Mouse (Mus musculus): ENCODE measurements around the gene Vps9d1. TPM values are rescaled to one million over a fixed set of nuclear protein-coding genes. Genes with fewer than 3 reads are reported as not detected.
"Not testable (repeated sequence)": the region's sequence is repeated elsewhere in the genome, so short reads cannot be mapped to it uniquely, and the experiment has no call there.

Vps9d1 gene
- polyA plus RNA-seq, 1 experiment from 2014 or later, result 4.5 TPM

DNA sequence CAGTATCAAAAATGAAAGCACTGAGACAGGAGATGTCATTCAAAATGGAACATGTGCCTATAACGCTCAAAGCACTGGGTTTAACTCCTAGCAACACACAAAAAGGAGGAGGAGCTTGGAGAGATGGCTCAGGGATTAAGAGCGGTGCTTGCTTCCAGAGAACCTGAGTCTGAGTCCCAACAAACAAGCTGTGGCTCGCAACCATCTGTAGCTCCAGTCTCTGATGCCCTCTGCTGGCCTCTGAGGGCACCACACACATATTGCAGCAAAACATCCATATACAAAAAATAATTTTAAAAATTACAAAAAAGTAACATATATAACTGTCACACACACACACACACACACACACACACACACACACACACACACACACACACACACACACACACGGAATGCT lies 36.0 kb upstream of the Vps9d1 start:
- DNase-seq (peak; percentile 64), ATAC-seq (peak; percentile 41; the same call in 1 of the 2 replicates)
- no peaks in the 10 kb centered on the region for H3K9me3 ChIP-seq (ENCODE audit: low read length)
- no peak overlapping the region for H3K27ac ChIP-seq (ENCODE audit: low read depth)
- H3K36me3 ChIP-seq (replicated peaks; ENCODE audit: insufficient read depth, low read length), result peaks cover 16% of the 10 kb centered on the region; the same call in 1 of the 2 replicates
- no peaks in the 10 kb centered on the region for H3K27me3 ChIP-seq (ENCODE audit: insufficient read depth, low read length)
- H3K9ac ChIP-seq (replicated peaks), result no peak overlapping the region
- WGBS (ENCODE audit: insufficient replicate concordance), result 78% methylated on average over 4 of the region's 4 CpGs
- no peak overlapping the region for H3K4me3 ChIP-seq (ENCODE audit: low read depth, low read length)
- no peaks in the 10 kb centered on the region for H3K4me1 ChIP-seq (ENCODE audit: insufficient read depth)
- TF ChIP-seq EP300 (IDR thresholded peaks at IDR 0.05; ENCODE audit: low read depth) (no peak), CTCF (IDR thresholded peaks at IDR 0.05; ENCODE audit: low read depth) (peak; percentile 75)
- H3K4me2 ChIP-seq (ENCODE audit: low read depth, low read length), result no peak overlapping the region

DNA sequence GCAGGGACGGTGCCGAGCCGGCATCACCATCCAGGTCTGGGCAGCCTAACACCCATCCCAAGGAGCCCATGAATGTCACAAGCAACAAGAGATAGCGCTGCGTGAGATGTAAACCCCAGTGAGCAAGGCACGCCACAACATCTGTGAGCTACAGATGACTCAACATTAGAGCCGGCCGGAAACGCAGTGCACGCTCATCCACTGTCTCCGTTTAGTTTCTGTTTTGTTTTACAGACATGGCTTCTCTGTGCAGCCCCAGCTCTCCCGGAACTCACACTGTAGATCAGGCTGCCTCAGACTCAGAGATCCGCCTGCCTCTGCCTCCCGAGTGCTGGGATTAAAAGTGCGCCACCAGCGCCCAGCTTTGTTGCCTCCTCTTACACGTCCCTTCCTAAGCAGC lies 33.2 kb upstream of the Vps9d1 start:
- no peak for DNase-seq
- Histone ChIP-seq H3K4me2 (ENCODE audit: low read depth, low read length) (no peak overlapping the region), H3K36me3 (replicated peaks; ENCODE audit: insufficient read depth, low read length) (peaks cover 13% of the 10 kb centered on the region; the same call in 1 of the 2 replicates), H3K9me3 (ENCODE audit: low read length) (no peaks in the 10 kb centered on the region), H3K4me1 (ENCODE audit: insufficient read depth) (no peaks in the 10 kb centered on the region), H3K27ac (ENCODE audit: low read depth) (no peak overlapping the region), H3K9ac (replicated peaks) (no peak overlapping the region), H3K27me3 (ENCODE audit: insufficient read depth, low read length) (no peaks in the 10 kb centered on the region), H3K4me3 (ENCODE audit: low read depth, low read length) (no peak overlapping the region)
- ATAC-seq, result no peak
- TF ChIP-seq CTCF (IDR thresholded peaks at IDR 0.05; ENCODE audit: low read depth) (no peak), EP300 (IDR thresholded peaks at IDR 0.05; ENCODE audit: low read depth) (no peak)
- WGBS (ENCODE audit: insufficient replicate concordance), result 89% methylated on average over 17 of the region's 17 CpGs

- Histone ChIP-seq H3K9ac (replicated peaks) (no peak overlapping the region), H3K4me1 (ENCODE audit: insufficient read depth) (no peaks in the 10 kb centered on the region), H3K27me3 (ENCODE audit: insufficient read depth, low read length) (no peaks in the 10 kb centered on the region), H3K27ac (ENCODE audit: low read depth) (no peak overlapping the region), H3K9me3 (ENCODE audit: low read length) (no peaks in the 10 kb centered on the region), H3K36me3 (replicated peaks; ENCODE audit: insufficient read depth, low read length) (peaks cover 15% of the 10 kb centered on the region), H3K4me3 (ENCODE audit: low read depth, low read length) (no peak overlapping the region), H3K4me2 (ENCODE audit: low read depth, low read length) (no peak overlapping the region)
- WGBS (ENCODE audit: insufficient replicate concordance), result 85% methylated on average over 5 of the region's 5 CpGs
- ATAC-seq (no peak), DNase-seq (no peak)
- TF ChIP-seq CTCF (IDR thresholded peaks at IDR 0.05; ENCODE audit: low read depth) (no peak), EP300 (IDR thresholded peaks at IDR 0.05; ENCODE audit: low read depth) (no peak)
These were observed 30.3 kb upstream of the Vps9d1 start for GRCm38 (mm10) chr8:123284493-123284892.

DNA sequence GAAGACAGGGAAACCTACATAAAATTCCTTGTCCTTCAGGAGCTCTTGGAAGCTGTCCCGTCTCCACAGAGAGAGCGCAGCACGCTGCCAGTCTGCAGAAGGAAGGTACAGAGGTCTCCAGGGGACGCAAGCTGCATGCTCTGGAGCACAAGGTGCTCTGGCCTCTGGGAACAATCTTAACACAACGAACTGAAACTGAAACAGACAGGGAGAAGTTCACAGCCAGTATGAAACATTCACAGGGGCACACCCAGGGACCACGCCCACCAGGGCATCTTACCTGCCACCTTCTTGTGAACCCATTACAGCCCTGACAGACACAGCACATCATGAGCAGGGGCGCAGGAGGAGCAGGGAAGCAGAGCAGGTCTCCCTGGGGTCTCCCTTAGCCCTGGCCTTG lies 29.8 kb upstream of the Vps9d1 start:
- 82% methylated on average over 7 of the region's 7 CpGs for WGBS (ENCODE audit: insufficient replicate concordance)
- Histone ChIP-seq H3K4me3 (ENCODE audit: low read depth, low read length) (no peak overlapping the region), H3K4me2 (ENCODE audit: low read depth, low read length) (no peak overlapping the region), H3K4me1 (ENCODE audit: insufficient read depth) (no peaks in the 10 kb centered on the region), H3K36me3 (replicated peaks; ENCODE audit: insufficient read depth, low read length) (peaks cover 15% of the 10 kb centered on the region), H3K9ac (replicated peaks) (no peak overlapping the region), H3K27ac (ENCODE audit: low read depth) (no peak overlapping the region), H3K27me3 (ENCODE audit: insufficient read depth, low read length) (no peaks in the 10 kb centered on the region), H3K9me3 (ENCODE audit: low read length) (no peaks in the 10 kb centered on the region)
- ATAC-seq (no peak), DNase-seq (no peak)
- TF ChIP-seq CTCF (IDR thresholded peaks at IDR 0.05; ENCODE audit: low read depth), result no peak
- TF ChIP-seq EP300 (IDR thresholded peaks at IDR 0.05; ENCODE audit: low read depth), result no peak

- 65% methylated on average over 5 of the region's 6 CpGs for WGBS (ENCODE audit: insufficient replicate concordance)
- not testable (repeated sequence) for ATAC-seq; H3K27ac ChIP-seq (ENCODE audit: low read depth); H3K9ac ChIP-seq (replicated peaks); H3K4me3 ChIP-seq (ENCODE audit: low read depth, low read length); H3K4me1 ChIP-seq (ENCODE audit: insufficient read depth); H3K27me3 ChIP-seq (ENCODE audit: insufficient read depth, low read length); H3K9me3 ChIP-seq (ENCODE audit: low read length); DNase-seq; H3K4me2 ChIP-seq (ENCODE audit: low read depth, low read length)
- H3K36me3 ChIP-seq (replicated peaks; ENCODE audit: insufficient read depth, low read length), result peaks cover 11% of the 10 kb centered on the region
These were observed 28.8 kb upstream of the Vps9d1 start for GRCm38 (mm10) chr8:123282994-123283393.

- 67% methylated on average over 13 of the region's 13 CpGs for WGBS (ENCODE audit: insufficient replicate concordance)
- H3K4me2 ChIP-seq (ENCODE audit: low read depth, low read length), result peak overlapping the region; percentile 42
- H3K27me3 ChIP-seq (ENCODE audit: insufficient read depth, low read length), result no peaks in the 10 kb centered on the region
- DNase-seq, result peak; percentile 37
- peak overlapping the region; percentile 34 for H3K4me3 ChIP-seq (ENCODE audit: low read depth, low read length)
- peaks cover 3% of the 10 kb centered on the region; the same call in 1 of the 2 replicates for H3K36me3 ChIP-seq (replicated peaks; ENCODE audit: insufficient read depth, low read length)
- no peak overlapping the region for H3K9ac ChIP-seq (replicated peaks)
- H3K4me1 ChIP-seq (ENCODE audit: insufficient read depth), result no peaks in the 10 kb centered on the region
- H3K27ac ChIP-seq (ENCODE audit: low read depth), result peak overlapping the region; percentile 74
- TF ChIP-seq EP300 (IDR thresholded peaks at IDR 0.05; ENCODE audit: low read depth), result 0 out of 2 replicates have a peak, but pooled peaks have one; percentile 7
- no peak for TF ChIP-seq CTCF (IDR thresholded peaks at IDR 0.05; ENCODE audit: low read depth)
- H3K9me3 ChIP-seq (ENCODE audit: low read length), result no peaks in the 10 kb centered on the region
- ATAC-seq, result peak; percentile 71
These were observed 26.4 kb upstream of the Vps9d1 start for GRCm38 (mm10) chr8:123280302-123281094.
